Mouse (Mus musculus) liver, adult 2 months (tissue): ENCODE measurements around the gene Adh6b.

Experiments
- CTCF ChIP-seq: fragments of 200-500 bp; IDR thresholded peaks from 2 replicates; pipeline ENCODE4 v1.5.1; 2011; ENCODE audit warnings: low read depth, low read length, control low read depth
- POLR2A ChIP-seq: fragments of 200-500 bp; IDR thresholded peaks from 2 replicates; pipeline ENCODE4 v1.6.1; 2011; ENCODE audit warnings: low read length, control low read depth; ENCODE audit not compliant: insufficient read depth; ENCODE audit errors: extremely low read depth

DNA sequence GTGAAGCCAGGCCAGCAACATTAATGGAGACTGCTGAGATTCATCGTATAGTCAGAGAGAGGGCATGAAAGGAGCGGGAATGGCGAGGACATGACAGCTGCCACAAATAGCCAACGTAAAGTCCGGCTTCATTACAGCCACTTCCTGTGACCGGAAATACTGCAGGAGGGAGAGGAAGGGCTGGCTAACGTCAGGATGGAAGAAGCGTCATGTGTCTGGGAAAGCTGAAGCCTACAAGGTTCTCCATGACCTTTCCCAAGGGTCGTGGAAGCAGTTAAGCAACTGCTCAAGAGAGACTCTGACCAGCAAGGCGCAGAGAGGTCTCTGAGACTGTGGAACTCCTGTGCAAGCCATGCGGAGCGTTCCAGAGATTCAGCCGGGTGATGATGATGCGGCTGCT is at the start of gene Adh6b:
- TF ChIP-seq POLR2A, result no peak
- no peak for TF ChIP-seq CTCF
